Mouse (Mus musculus): ENCODE data around the gene 2900026A02Rik.

Gene 2900026A02Rik

GRCm38 (mm10) chr5:113092406-113092805 is 128.6 kb downstream of the 2900026A02Rik start:
- no peak for DNase-seq (ENCODE audit: low spot score)

GRCm38 (mm10) chr5:113091162-113091561 is 129.9 kb downstream of the 2900026A02Rik start:
- no peak for DNase-seq (ENCODE audit: low spot score)

- DNase-seq (ENCODE audit: low spot score): no peak
These were observed 130.3 kb downstream of the 2900026A02Rik start for GRCm38 (mm10) chr5:113090750-113091149.

GRCm38 (mm10) chr5:113090077-113090690 is 130.9 kb downstream of the 2900026A02Rik start:
- no peak for DNase-seq (ENCODE audit: low spot score)

- DNase-seq (ENCODE audit: low spot score): no peak
These were observed 133.6 kb downstream of the 2900026A02Rik start for GRCm38 (mm10) chr5:113087465-113087864.

GRCm38 (mm10) chr5:113086990-113087389 is 134.0 kb downstream of the 2900026A02Rik start:
- DNase-seq (ENCODE audit: low spot score): no peak

- DNase-seq (ENCODE audit: low spot score): peak; percentile 61
These were observed 134.6 kb downstream of the 2900026A02Rik start for GRCm38 (mm10) chr5:113086439-113086838.

- no peak for DNase-seq (ENCODE audit: low spot score)
These were observed 135.1 kb downstream of the 2900026A02Rik start for GRCm38 (mm10) chr5:113085931-113086330.

GRCm38 (mm10) chr5:113084309-113084708 is 136.7 kb downstream of the 2900026A02Rik start:
- DNase-seq (ENCODE audit: low spot score): no peak

GRCm38 (mm10) chr5:113082356-113083168 is 138.5 kb downstream of the 2900026A02Rik start:
- no peak for DNase-seq (ENCODE audit: low spot score)

GRCm38 (mm10) chr5:113081439-113081838 is 139.6 kb downstream of the 2900026A02Rik start, which contains the start of gene Crybb3:
TSS of gene Crybb3 (minus strand) at chr5:113081584.
- DNase-seq (ENCODE audit: low spot score): no peak

GRCm38 (mm10) chr5:113081020-113081419 is 140.0 kb downstream of the 2900026A02Rik start:
- DNase-seq (ENCODE audit: low spot score): no peak

- no peak for DNase-seq (ENCODE audit: low spot score)
These were observed 141.3 kb downstream of the 2900026A02Rik start for GRCm38 (mm10) chr5:113079783-113080182.

- no peak for DNase-seq (ENCODE audit: low spot score)
These were observed 142.3 kb downstream of the 2900026A02Rik start for GRCm38 (mm10) chr5:113078686-113079085.

- DNase-seq (ENCODE audit: low spot score): no peak
These were observed 151.0 kb downstream of the 2900026A02Rik start, which contains the start of gene Crybb2 for GRCm38 (mm10) chr5:113070017-113070416. TSS of gene Crybb2 (minus strand) at chr5:113070117.

GRCm38 (mm10) chr5:113054308-113054707 is 166.7 kb downstream of the 2900026A02Rik start:
- DNase-seq (ENCODE audit: low spot score): peak; percentile 84

GRCm38 (mm10) chr5:113050581-113051185 is 170.4 kb downstream of the 2900026A02Rik start:
- no peak for DNase-seq (ENCODE audit: low spot score)

- peak; percentile 29 for DNase-seq (ENCODE audit: low spot score)
These were observed 171.2 kb downstream of the 2900026A02Rik start for GRCm38 (mm10) chr5:113049876-113050275.

GRCm38 (mm10) chr5:113045511-113046273 is 175.3 kb downstream of the 2900026A02Rik start:
- peak; percentile 35 for DNase-seq (ENCODE audit: low spot score)

GRCm38 (mm10) chr5:113043531-113043930 is 177.5 kb downstream of the 2900026A02Rik start:
- DNase-seq (ENCODE audit: low spot score): peak; percentile 47

- peak; percentile 72 for DNase-seq (ENCODE audit: low spot score)
These were observed 179.4 kb downstream of the 2900026A02Rik start for GRCm38 (mm10) chr5:113041567-113042071.

- DNase-seq (ENCODE audit: low spot score): no peak
These were observed 180.3 kb downstream of the 2900026A02Rik start for GRCm38 (mm10) chr5:113040776-113041175.
